Mouse (Mus musculus): ENCODE measurements around the gene Hs1bp3. TPM values are rescaled to one million over a fixed set of nuclear protein-coding genes. Genes with fewer than 3 reads are reported as not detected.

Hs1bp3 gene
- total RNA-seq, 2 experiments from 2014 or later, result 11.8 to 12.7 TPM

- no peak for DNase-seq (ENCODE audit: extremely low spot score in 1 of 2, low spot score in 2 of 2)
- intact Hi-C loops (cut with DNase I), result no loop called here
- TF ChIP-seq CTCF (IDR thresholded peaks at IDR 0.05), result peak; percentile 9
- H3K4me3 ChIP-seq, result no peak overlapping the region
- no peak overlapping the region for H3K27ac ChIP-seq
These were observed 41.8 kb downstream of the Hs1bp3 start for GRCm38 (mm10) chr12:8355011-8355410.

DNA sequence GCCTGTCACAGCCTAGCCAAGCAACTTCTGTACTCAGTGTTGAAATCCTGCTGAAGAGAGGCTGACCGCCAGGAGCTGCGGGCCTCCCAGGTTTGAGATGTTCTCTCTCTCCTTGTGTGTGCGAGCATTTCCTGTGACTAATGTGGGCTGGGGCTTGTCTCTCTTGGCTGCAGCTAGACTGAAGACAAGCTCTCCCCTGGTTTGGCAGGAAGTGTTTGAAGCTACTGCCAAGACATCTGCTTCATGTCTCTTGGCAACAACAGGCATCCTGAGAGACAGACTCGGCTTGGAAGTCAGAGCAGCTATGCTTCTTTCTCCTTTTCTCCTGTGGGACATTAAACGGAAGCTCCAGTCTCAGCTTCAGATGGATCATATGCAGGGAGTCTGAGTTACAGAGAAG, 44.2 kb downstream of the Hs1bp3 start:
- TF ChIP-seq CTCF (IDR thresholded peaks at IDR 0.05), result peak; percentile 36
- DNase-seq (ENCODE audit: extremely low spot score in 1 of 2, low spot score in 2 of 2), result peak; percentile 62 to 68
- intact Hi-C loops (cut with DNase I), result loop anchor here (1.0 kb wide), 2 partner anchors 12 to 108 kb away; no protein-coding TSS in a partner anchor
- peak overlapping the region; percentile 76 for H3K27ac ChIP-seq
- no peak overlapping the region for H3K4me3 ChIP-seq

- Histone ChIP-seq H3K27ac (peak overlapping the region; percentile 76), H3K4me3 (no peak overlapping the region)
- intact Hi-C loops (cut with DNase I), result no loop called here
- no peak for TF ChIP-seq CTCF (IDR thresholded peaks at IDR 0.05)
- DNase-seq (ENCODE audit: extremely low spot score in 1 of 2, low spot score in 2 of 2), result no peak
These were observed 45.2 kb downstream of the Hs1bp3 start for GRCm38 (mm10) chr12:8358344-8358966.

- intact Hi-C loops (cut with DNase I), result no loop called here
- Histone ChIP-seq H3K4me3 (no peak overlapping the region), H3K27ac (no peak overlapping the region)
- TF ChIP-seq CTCF (IDR thresholded peaks at IDR 0.05), result no peak
- no peak for DNase-seq (ENCODE audit: extremely low spot score in 1 of 2, low spot score in 2 of 2)
These were observed 46.3 kb downstream of the Hs1bp3 start for GRCm38 (mm10) chr12:8359418-8360112.

DNA sequence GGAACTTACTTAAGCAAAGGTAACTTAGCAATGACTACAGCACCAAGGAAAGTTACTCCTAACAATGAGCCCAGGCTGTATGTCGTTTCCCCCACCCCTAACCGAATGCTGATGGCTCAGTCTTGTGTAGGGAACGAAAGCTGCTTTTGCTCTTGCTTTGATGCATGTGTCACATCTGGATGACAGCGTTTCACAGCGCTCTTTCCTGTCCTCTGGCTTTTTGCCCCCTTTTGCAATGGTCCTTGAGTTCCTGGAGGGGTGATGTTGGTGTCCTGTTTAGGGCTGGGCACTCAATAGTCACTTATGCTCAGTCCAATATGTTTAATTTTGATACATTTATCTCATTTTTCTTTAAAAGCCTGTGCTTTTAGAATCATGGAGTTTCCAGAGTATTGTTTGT, 48.6 kb downstream of the Hs1bp3 start:
- DNase-seq (ENCODE audit: extremely low spot score in 1 of 2, low spot score in 2 of 2), result no peak
- no peak for TF ChIP-seq CTCF (IDR thresholded peaks at IDR 0.05)
- no peak overlapping the region for H3K4me3 ChIP-seq
- intact Hi-C loops (cut with DNase I), result no loop called here
- H3K27ac ChIP-seq, result no peak overlapping the region

GRCm38 (mm10) chr12:8362400-8362799, 49.2 kb downstream of the Hs1bp3 start:
- Histone ChIP-seq H3K27ac (no peak overlapping the region), H3K4me3 (no peak overlapping the region)
- DNase-seq (ENCODE audit: extremely low spot score in 1 of 2, low spot score in 2 of 2), result no peak
- intact Hi-C loops (cut with DNase I), result no loop called here
- TF ChIP-seq CTCF (IDR thresholded peaks at IDR 0.05), result no peak

DNA sequence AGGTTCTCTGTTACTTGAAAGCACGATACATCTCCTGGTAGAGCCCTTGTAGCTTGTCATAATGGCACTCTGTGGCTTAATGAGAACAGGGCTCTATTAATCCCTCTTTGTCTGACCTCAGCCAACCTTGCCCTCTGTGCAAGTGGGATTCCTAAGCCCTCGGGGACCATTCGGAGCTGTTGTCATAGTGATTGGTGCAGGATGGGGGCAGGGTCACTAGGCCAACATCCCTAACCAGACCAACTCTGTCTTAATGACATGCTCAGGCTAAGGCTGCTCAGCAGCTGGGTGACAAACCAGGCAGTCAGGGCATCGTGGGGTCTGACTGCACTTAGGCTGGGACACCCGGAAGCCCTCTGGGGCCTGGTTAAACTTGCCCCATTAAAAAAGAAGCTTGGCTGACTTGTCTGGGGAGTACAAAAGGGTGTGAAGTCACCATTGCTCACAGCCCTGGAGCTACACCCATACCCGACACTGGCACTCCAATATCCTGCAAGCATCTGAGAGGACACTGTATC, 51.1 kb downstream of the Hs1bp3 start:
- peak in 1 of 2 experiments; percentile 56 for DNase-seq (ENCODE audit: extremely low spot score in 1 of 2, low spot score in 2 of 2)
- TF ChIP-seq CTCF (IDR thresholded peaks at IDR 0.05), result no peak
- H3K27ac ChIP-seq, result no peak overlapping the region; the same call in 1 of the 2 replicates
- no peak overlapping the region for H3K4me3 ChIP-seq
- intact Hi-C loops (cut with DNase I), result loop anchor here (2.0 kb wide), 1 partner anchor 90 kb away; no protein-coding TSS in a partner anchor

- no peak overlapping the region for H3K27ac ChIP-seq
- H3K4me3 ChIP-seq, result no peak overlapping the region
- no peak for TF ChIP-seq CTCF (IDR thresholded peaks at IDR 0.05)
- no peak for DNase-seq (ENCODE audit: extremely low spot score in 1 of 2, low spot score in 2 of 2)
- intact Hi-C loops (cut with DNase I), result loop anchor here (2.0 kb wide), 1 partner anchor 89 kb away; no protein-coding TSS in a partner anchor
These were observed 52.1 kb downstream of the Hs1bp3 start for GRCm38 (mm10) chr12:8365336-8365735.

DNA sequence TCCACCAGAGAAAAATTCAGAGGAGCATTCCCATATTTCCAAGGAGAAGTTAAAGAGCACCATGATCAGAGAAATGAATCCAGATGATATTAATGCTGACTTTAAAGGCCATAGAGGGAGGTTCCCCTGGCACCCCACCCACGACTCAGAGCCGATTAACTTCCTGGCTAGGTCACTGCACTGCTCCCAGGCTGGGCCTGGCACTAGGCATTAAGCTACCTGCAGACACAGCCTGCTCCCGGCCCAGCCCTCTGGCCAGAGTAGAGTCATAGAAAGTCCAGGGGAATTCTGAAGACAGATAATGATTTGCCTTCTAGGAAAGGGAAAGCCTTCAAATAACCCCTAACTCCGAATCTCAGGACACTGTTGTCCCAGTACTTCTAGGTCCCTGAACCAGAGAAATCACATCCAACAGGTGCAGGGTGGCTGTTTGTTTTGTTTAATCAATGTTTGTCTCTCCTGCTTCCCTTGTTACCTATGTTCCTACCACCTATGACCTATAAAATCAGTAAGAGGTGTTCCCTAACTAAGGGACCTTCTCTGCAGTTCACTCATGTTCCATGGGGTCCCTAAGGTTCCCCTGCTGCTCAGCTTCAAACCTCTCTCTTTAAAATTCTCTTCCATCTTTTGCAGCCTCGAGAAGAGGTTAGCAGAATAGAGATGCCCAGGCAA, 52.8 kb downstream of the Hs1bp3 start:
- H3K4me3 ChIP-seq, result no peak overlapping the region
- intact Hi-C loops (cut with DNase I), result loop anchor here (2.0 kb wide), 1 partner anchor 89 kb away; no protein-coding TSS in a partner anchor

DNA sequence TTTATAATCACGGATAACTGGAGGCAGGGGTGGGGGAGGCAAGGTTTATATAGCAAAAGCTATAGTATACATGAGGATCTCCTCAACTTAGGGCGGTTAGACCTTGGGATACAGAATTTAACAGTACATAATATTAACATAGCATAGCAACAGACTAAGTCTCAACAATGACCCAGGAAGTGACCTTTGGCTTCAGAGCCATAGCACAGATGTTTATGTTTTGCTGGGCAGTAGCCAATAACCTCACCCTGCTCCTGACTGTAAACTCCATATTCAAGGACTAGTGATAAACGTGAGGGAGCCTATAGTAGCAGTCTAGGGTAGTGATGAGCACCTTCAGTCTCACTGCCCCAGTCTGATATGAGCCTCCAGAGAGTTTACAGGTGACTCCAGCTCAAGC, 53.5 kb downstream of the Hs1bp3 start:
- no peak for TF ChIP-seq CTCF (IDR thresholded peaks at IDR 0.05)
- H3K27ac ChIP-seq, result no peak overlapping the region
- intact Hi-C loops (cut with DNase I), result no loop called here
- no peak for DNase-seq (ENCODE audit: extremely low spot score in 1 of 2, low spot score in 2 of 2)
- no peak overlapping the region for H3K4me3 ChIP-seq

More for the DNA sequence above, 52.8 kb downstream of the Hs1bp3 start:
- TF ChIP-seq CTCF (IDR thresholded peaks at IDR 0.05), result no peak
- H3K27ac ChIP-seq, result no peak overlapping the region
- no peak for DNase-seq (ENCODE audit: extremely low spot score in 1 of 2, low spot score in 2 of 2)

GRCm38 (mm10) chr12:8371746-8372510, 58.7 kb downstream of the Hs1bp3 start:
- Histone ChIP-seq H3K4me3 (no peak overlapping the region), H3K27ac (no peak overlapping the region)
- no peak for DNase-seq (ENCODE audit: extremely low spot score in 1 of 2, low spot score in 2 of 2)
- intact Hi-C loops (cut with DNase I), result no loop called here
- no peak for TF ChIP-seq CTCF (IDR thresholded peaks at IDR 0.05)

Data from left cerebral cortex, adult 2 months (tissue).